ENCODE assay signal across 14 mouse cellular contexts in the genomic region with DNA sequence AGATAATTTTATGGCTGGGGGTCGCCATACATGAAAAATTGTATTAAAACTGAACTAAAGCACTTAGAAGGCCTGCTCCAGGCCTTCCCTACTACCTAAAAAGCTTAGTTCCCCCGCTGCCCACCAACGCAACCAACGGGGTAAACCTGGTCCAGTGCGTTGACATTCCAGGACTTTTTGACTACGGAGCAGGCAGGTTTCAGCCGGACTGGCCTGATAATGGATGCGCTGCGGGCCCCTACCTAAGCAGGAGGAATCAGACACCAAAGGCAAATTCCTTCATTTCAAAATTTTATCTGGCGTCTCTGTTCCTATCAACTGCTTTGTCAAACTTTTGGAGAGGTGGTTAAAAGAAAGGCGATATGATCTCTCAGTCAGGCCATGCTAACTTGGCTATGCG. TPM values are rescaled to one million over a fixed set of nuclear protein-coding genes. Genes with fewer than 3 reads are reported as not detected.
DNase-seq lines count a peak whose midpoint lies in the region; ATAC-seq and TF ChIP-seq lines count a peak whose summit lies in the region.
"Had no signal": no experiment of that assay in that cellular context is flagged by ENCODE, and none has a peak within 500 bp of the region (broad histone marks: within the 10 kb centered on the region; RNA-seq: fewer than 3 reads in every experiment).

No protein-coding gene starts in this region.

- peak overlapping the region; percentile 88 for H3K4me2 ChIP-seq in lung, embryonic 14.5 days
- H3K4me2 ChIP-seq in intestine, embryonic 15.5 days (replicated peaks): peak overlapping the region; percentile 89
- H3K4me2 ChIP-seq in myocyte (ENCODE audit: low read depth): peak overlapping the region; percentile 83

- H3K27ac ChIP-seq in heart, embryonic 10.5 days: peak overlapping the region; percentile 85
- peak overlapping the region; percentile 61 for H3K27ac ChIP-seq in lung, embryonic 14.5 days (ENCODE audit: low read depth)
- H3K27ac ChIP-seq in intestine, embryonic 15.5 days: peak overlapping the region; percentile 48; the same call in 1 of the 2 replicates
- H3K27ac ChIP-seq: forebrain, embryonic 12.5 days; midbrain, embryonic 12.5 days had no signal

- TF ChIP-seq POLR2A in myocyte (IDR thresholded peaks at IDR 0.05; ENCODE audit: insufficient read length, low read depth): no peak

- H3ac ChIP-seq in myocyte (ENCODE audit: control insufficient read depth, insufficient read length): peak overlapping the region; percentile 24

- intact Hi-C loops in heart, postnatal 14 days (cut with DNase I): no loop called here

- H3K79me2 ChIP-seq in myocyte (ENCODE audit: control insufficient read depth, insufficient read depth): peaks cover 16% of the 10 kb centered on the region

- ATAC-seq in lung, embryonic 14.5 days (ENCODE audit: insufficient read depth): no peak
- ATAC-seq in intestine, embryonic 15.5 days: no peak

- peaks cover 35% of the 10 kb centered on the region for H3K4me1 ChIP-seq in heart, embryonic 10.5 days
- peaks cover 4% of the 10 kb centered on the region; the same call in 1 of the 2 replicates for H3K4me1 ChIP-seq in lung, embryonic 14.5 days (ENCODE audit: insufficient read depth)
- peaks cover 14% of the 10 kb centered on the region for H3K4me1 ChIP-seq in intestine, embryonic 15.5 days (replicated peaks)

- H3K9ac ChIP-seq in lung, embryonic 14.5 days: no peak overlapping the region; the same call in 1 of the 2 replicates
- H3K9ac ChIP-seq in intestine, embryonic 15.5 days: no peak overlapping the region; the same call in 1 of the 2 replicates

- peaks cover 59% of the 10 kb centered on the region for H3K27me3 ChIP-seq in heart, embryonic 10.5 days (ENCODE audit: insufficient read depth, poor library complexity, severe bottlenecking)
- no peaks in the 10 kb centered on the region for H3K27me3 ChIP-seq in lung, embryonic 14.5 days (ENCODE audit: insufficient read depth, low read length)
- no peaks in the 10 kb centered on the region for H3K27me3 ChIP-seq in intestine, embryonic 15.5 days (replicated peaks)
- H3K27me3 ChIP-seq in myocyte (ENCODE audit: control insufficient read depth, insufficient read depth, insufficient read length): no peaks in the 10 kb centered on the region

- WGBS in heart, embryonic 10.5 days: 56% methylated on average over 12 of the region's 12 CpGs
- WGBS in lung, embryonic 14.5 days: 57% methylated on average over 12 of the region's 12 CpGs
- 82% methylated on average over 12 of the region's 12 CpGs for WGBS in intestine, embryonic 15.5 days

- DNase-seq in heart, embryonic 10.5 days (ENCODE audit: low spot score): no peak
- DNase-seq in heart, postnatal 14 days: no peak
- no peak for DNase-seq in lung, embryonic 14.5 days
- no peak for DNase-seq in lung, adult 18-20 months
- DNase-seq in ovary, postnatal 14 days (ENCODE audit: low spot score): no peak
- DNase-seq in heart, adult 18-20 months: no peak
- DNase-seq: cerebellum, adult 11 months; gastrocnemius, postnatal 25 days; left cerebral cortex, postnatal 4 days had no signal

- no peaks in the 10 kb centered on the region for H3K36me3 ChIP-seq in heart, embryonic 10.5 days
- H3K36me3 ChIP-seq in lung, embryonic 14.5 days (ENCODE audit: insufficient read depth): no peaks in the 10 kb centered on the region
- H3K36me3 ChIP-seq in intestine, embryonic 15.5 days: no peaks in the 10 kb centered on the region
- no peaks in the 10 kb centered on the region for H3K36me3 ChIP-seq in myocyte (ENCODE audit: control insufficient read depth, insufficient read depth)
- H3K36me3 ChIP-seq: forebrain, embryonic 12.5 days; midbrain, embryonic 12.5 days had no signal

- peak overlapping the region; percentile 70 for H3K4me3 ChIP-seq in heart, embryonic 10.5 days
- no peak overlapping the region; the same call in 1 of the 2 replicates for H3K4me3 ChIP-seq in lung, embryonic 14.5 days (ENCODE audit: low read depth, low read length)
- no peak overlapping the region for H3K4me3 ChIP-seq in intestine, embryonic 15.5 days (replicated peaks)
- peak overlapping the region; percentile 62 for H3K4me3 ChIP-seq in myocyte

- TF ChIP-seq CTCF in lung, embryonic 14.5 days (IDR thresholded peaks at IDR 0.05; ENCODE audit: low read depth): no peak

- no peaks in the 10 kb centered on the region for H3K9me3 ChIP-seq in heart, embryonic 10.5 days
- no peaks in the 10 kb centered on the region for H3K9me3 ChIP-seq in lung, embryonic 14.5 days (ENCODE audit: low read depth, low read length)
- H3K9me3 ChIP-seq in intestine, embryonic 15.5 days: no peaks in the 10 kb centered on the region
- H3K9me3 ChIP-seq: forebrain, embryonic 12.5 days; midbrain, embryonic 12.5 days had no signal

TF ChIP-seq in myocyte, 11 proteins besides CTCF, POLR2A, EP300 and RAD21:
- TF ChIP-seq E2F4 (IDR thresholded peaks at IDR 0.05; ENCODE audit: insufficient read depth) (no peak), USF1 (IDR thresholded peaks at IDR 0.05; ENCODE audit: low read depth) (no peak), CEBPB (IDR thresholded peaks at IDR 0.05; ENCODE audit: insufficient read depth, poor library complexity, severe bottlenecking) (no peak), SRF (IDR thresholded peaks at IDR 0.05; ENCODE audit: control insufficient read depth, insufficient read length, low read depth) (no peak), TCF12 (IDR thresholded peaks at IDR 0.05; ENCODE audit: insufficient read depth, poor library complexity, severe bottlenecking) (no peak), REST (IDR thresholded peaks at IDR 0.05; ENCODE audit: insufficient read depth, insufficient read length) (no peak), TCF3 (IDR thresholded peaks at IDR 0.05; ENCODE audit: insufficient read length, low read depth) (no peak), POLR2AphosphoS2 (IDR thresholded peaks at IDR 0.05; ENCODE audit: insufficient read length, low read depth) (no peak), MYOD1 (IDR thresholded peaks at IDR 0.05; ENCODE audit: control insufficient read depth in 1 of 3, insufficient read length in 2 of 3, low read depth in 2 of 3) (no peak), MAX (IDR thresholded peaks at IDR 0.05; ENCODE audit: low read depth) (no peak), MYOG (IDR thresholded peaks at IDR 0.05; ENCODE audit: control insufficient read depth in 1 of 3, insufficient read depth in 1 of 3, insufficient read length in 2 of 3, low read depth in 2 of 3) (no peak)

RNA-seq across cellular contexts. Expression of gene Gprc5a, which starts 0.8 kb away (rescaled TPM):
- 2.6 and 3.2 TPM in 2 replicates for polyA plus RNA-seq in heart, embryonic 10.5 days (2016; fragmentation: Nextera tagmentation; extraction: Ambion mirVana)
- 1 to 10 TPM; 2.8 to 2.9 TPM for total RNA-seq in heart, postnatal 14 days (2021)
- 42.5 and 48.7 TPM in 2 replicates for polyA plus RNA-seq in lung, embryonic 14.5 days (2014; fragmentation: Nextera tagmentation; extraction: Ambion mirVana)
- 8.8 and 10.9 TPM in 2 replicates for polyA plus RNA-seq in intestine, embryonic 15.5 days (2015; fragmentation: Nextera tagmentation; extraction: Ambion mirVana)
- 10.8 TPM for polyA plus RNA-seq in myocyte (2012; fragmentation: generic; extraction: Trizol)
- 1 to 10 TPM; 2.6 to 3.8 TPM for total RNA-seq in heart, adult 18-20 months (2021)

RNA-seq across cellular contexts. Expression of gene Ddx47, which starts 53.2 kb away (rescaled TPM):
- 75.6 and 99.1 TPM in 2 replicates for polyA plus RNA-seq in heart, embryonic 10.5 days (2016; fragmentation: Nextera tagmentation; extraction: Ambion mirVana)
- total RNA-seq in heart, postnatal 14 days (2021): 10 to 100 TPM; 39.3 to 43.3 TPM
- polyA plus RNA-seq in lung, embryonic 14.5 days (2014; fragmentation: Nextera tagmentation; extraction: Ambion mirVana): 119 and 120 TPM in 2 replicates
- 97.4 and 99.7 TPM in 2 replicates for polyA plus RNA-seq in intestine, embryonic 15.5 days (2015; fragmentation: Nextera tagmentation; extraction: Ambion mirVana)
- polyA plus RNA-seq in myocyte (2012; fragmentation: generic; extraction: Trizol): 53.6 TPM
- 10 to 100 TPM; 38.9 to 39.8 TPM for total RNA-seq in heart, adult 18-20 months (2021)

RNA-seq across cellular contexts. Expression of gene Gprc5d, which starts 53.5 kb away (rescaled TPM):
- polyA plus RNA-seq in heart, embryonic 10.5 days (2016; fragmentation: Nextera tagmentation; extraction: Ambion mirVana): not detected in 2 replicates
- total RNA-seq in heart, postnatal 14 days (2021): not detected
- polyA plus RNA-seq in lung, embryonic 14.5 days (2014; fragmentation: Nextera tagmentation; extraction: Ambion mirVana): not detected in 2 replicates
- polyA plus RNA-seq in intestine, embryonic 15.5 days (2015; fragmentation: Nextera tagmentation; extraction: Ambion mirVana): not detected in 2 replicates
- polyA plus RNA-seq in myocyte (2012; fragmentation: generic; extraction: Trizol): 0.89 TPM
- not detected for total RNA-seq in heart, adult 18-20 months (2021)
- total RNA-seq: adrenal gland, adult 8-10 months; gastrocnemius, postnatal 25 days; left cerebral cortex, postnatal 4 days had no signal
- polyA plus RNA-seq: forebrain, embryonic 12.5 days had no signal

Comparison
In these comparisons a context has a peak if more than half of its experiments do, and no peak if none do; other contexts are left out.
1. H3K4me3 ChIP-seq: peak in heart, embryonic 10.5 days (single experiment) and myocyte (single experiment); none in lung, embryonic 14.5 days (single experiment) and intestine, embryonic 15.5 days (single experiment).
2. Peak in every context shown above with its lines, with median percentiles within 50 percentile points of each other: H3K27ac ChIP-seq and H3K4me2 ChIP-seq.